Mouse (Mus musculus): ENCODE results near the gene AW549877. TPM values are rescaled to one million over a fixed set of nuclear protein-coding genes. Genes with fewer than 3 reads are reported as not detected.

AW549877 gene
- polyA plus RNA-seq, 2 experiments, result 7.2 to 7.4 TPM

DNA sequence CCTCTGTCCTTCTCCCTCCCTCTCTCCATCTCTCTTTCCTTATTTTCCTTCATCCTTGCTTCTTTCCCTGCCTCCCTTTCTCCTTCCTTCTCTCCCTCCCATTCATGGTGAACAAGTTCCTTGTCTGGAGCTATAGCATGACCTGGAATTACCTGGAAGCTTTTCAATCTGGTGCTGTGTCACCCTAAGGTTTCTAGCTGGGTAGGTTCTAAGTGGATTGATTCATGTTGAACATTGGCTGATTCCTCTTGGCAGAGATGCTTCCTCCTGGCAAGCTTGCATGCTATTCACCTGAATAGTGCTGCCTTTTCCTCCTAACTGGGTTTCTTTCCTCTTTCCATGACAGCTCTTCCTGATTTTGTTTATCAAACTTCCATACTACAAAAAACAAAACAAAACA is 33.4 kb upstream of the AW549877 start:
- Histone ChIP-seq H3K9me3 (ENCODE audit: control insufficient read depth, low read length) (no peaks in the 10 kb centered on the region), H3K36me3 (replicated peaks; ENCODE audit: control insufficient read depth, insufficient read depth, low read depth) (no peaks in the 10 kb centered on the region), H3K4me1 (replicated peaks; ENCODE audit: control insufficient read depth in 2 of 2, insufficient read depth in 2 of 2, low read length in 1 of 2) (peaks cover 0 to 10% of the 10 kb centered on the region in 2 experiments; a peak in 1 of 4 replicates), H3K4me3 (ENCODE audit: insufficient read depth in 1 of 2, low read depth in 2 of 2, low read length in 2 of 2) (no peak overlapping the region), H3K27ac (no peak overlapping the region), H3K9ac (replicated peaks) (no peak overlapping the region), H3K27me3 (ENCODE audit: control insufficient read depth, insufficient read depth, low read length) (no peaks in the 10 kb centered on the region), H3K4me2 (ENCODE audit: low read depth) (no peak overlapping the region)
- TF ChIP-seq EP300 (IDR thresholded peaks at IDR 0.05; ENCODE audit: low read depth) (no peak), CTCF (IDR thresholded peaks at IDR 0.05; ENCODE audit: low read depth) (no peak)
- no peak for ATAC-seq (ENCODE audit: insufficient read depth)
- DNase-seq (ENCODE audit: low read depth in 3 of 3, low spot score in 3 of 3), result no peak

DNA sequence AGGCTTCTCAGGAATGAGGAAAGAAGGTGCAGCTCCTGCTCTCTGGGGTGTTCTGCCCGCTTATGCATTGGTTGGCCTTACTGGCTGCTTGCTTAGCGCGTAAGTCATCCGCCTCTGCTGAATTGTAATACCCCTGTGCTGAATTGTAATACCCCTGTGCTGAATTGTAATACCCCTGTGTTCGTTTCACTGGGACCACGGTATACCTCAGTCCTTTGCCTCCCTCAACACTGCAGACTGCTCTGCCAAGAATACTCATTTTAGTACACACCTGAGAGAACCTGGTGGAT is 32.8 kb upstream of the AW549877 start:
- no peak overlapping the region for H3K4me2 ChIP-seq (ENCODE audit: low read depth)
- H3K9me3 ChIP-seq (ENCODE audit: control insufficient read depth, low read length), result no peaks in the 10 kb centered on the region
- no peaks in the 10 kb centered on the region for H3K36me3 ChIP-seq (replicated peaks; ENCODE audit: control insufficient read depth, insufficient read depth, low read depth)
- no peak for ATAC-seq (ENCODE audit: insufficient read depth)
- TF ChIP-seq EP300 (IDR thresholded peaks at IDR 0.05; ENCODE audit: low read depth), result no peak
- H3K4me1 ChIP-seq (replicated peaks; ENCODE audit: control insufficient read depth in 2 of 2, insufficient read depth in 2 of 2, low read length in 1 of 2), result peaks cover 0 to 10% of the 10 kb centered on the region in 2 experiments; a peak in 1 of 4 replicates
- 72% methylated on average over 6 of the region's 6 CpGs for WGBS (ENCODE audit: insufficient replicate concordance)
- H3K4me3 ChIP-seq (ENCODE audit: insufficient read depth in 1 of 2, low read depth in 2 of 2, low read length in 2 of 2), result no peak overlapping the region
- H3K9ac ChIP-seq (replicated peaks), result no peak overlapping the region
- H3K27me3 ChIP-seq (ENCODE audit: control insufficient read depth, insufficient read depth, low read length), result no peaks in the 10 kb centered on the region
- no peak overlapping the region for H3K27ac ChIP-seq
- no peak for DNase-seq (ENCODE audit: low read depth in 3 of 3, low spot score in 3 of 3)

DNA sequence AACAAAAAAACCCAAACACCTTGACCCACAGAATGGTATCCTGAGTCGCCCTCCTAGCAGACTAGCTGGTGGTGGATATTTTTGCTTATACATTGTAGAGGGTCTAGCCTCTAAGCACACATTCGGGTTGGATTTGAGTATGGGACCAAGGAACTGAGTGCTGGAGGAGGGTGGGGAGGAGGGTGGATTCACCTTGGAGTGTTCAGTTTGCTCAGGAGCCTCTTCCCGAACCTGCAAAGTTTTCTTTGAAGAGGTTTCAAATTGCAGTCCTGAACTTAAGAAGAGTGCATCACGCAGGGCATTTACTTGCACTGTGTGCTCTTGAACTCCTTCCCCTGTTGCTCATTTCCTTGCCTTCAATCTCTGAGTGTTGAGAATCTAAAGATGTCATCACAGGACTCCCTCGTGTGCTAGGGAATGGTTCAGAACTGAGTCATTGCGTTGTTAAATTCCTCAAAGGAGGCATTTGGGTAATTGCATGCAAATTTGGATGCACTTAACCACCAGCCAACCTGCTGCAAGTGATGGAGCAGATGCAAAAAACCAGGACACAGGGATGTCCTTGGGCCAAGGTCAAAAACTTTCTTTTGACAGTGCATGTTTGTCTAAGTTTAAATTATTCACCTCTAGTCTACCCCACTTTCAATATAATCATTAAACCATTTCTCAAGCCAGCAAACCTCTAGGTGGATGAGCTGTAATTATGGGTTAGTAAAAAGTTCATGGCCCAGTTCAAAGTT is 32.3 kb upstream of the AW549877 start:
- no peak overlapping the region for H3K27ac ChIP-seq
- H3K36me3 ChIP-seq (replicated peaks; ENCODE audit: control insufficient read depth, insufficient read depth, low read depth), result no peaks in the 10 kb centered on the region
- ATAC-seq (ENCODE audit: insufficient read depth) (no peak), DNase-seq (ENCODE audit: low read depth in 3 of 3, low spot score in 3 of 3) (no peak)
- H3K9me3 ChIP-seq (ENCODE audit: control insufficient read depth, low read length), result no peaks in the 10 kb centered on the region
- no peaks in the 10 kb centered on the region for H3K27me3 ChIP-seq (ENCODE audit: control insufficient read depth, insufficient read depth, low read length)
- peaks cover 0 to 10% of the 10 kb centered on the region in 2 experiments; a peak in 1 of 4 replicates for H3K4me1 ChIP-seq (replicated peaks; ENCODE audit: control insufficient read depth in 2 of 2, insufficient read depth in 2 of 2, low read length in 1 of 2)
- TF ChIP-seq CTCF (IDR thresholded peaks at IDR 0.05; ENCODE audit: low read depth) (no peak), EP300 (IDR thresholded peaks at IDR 0.05; ENCODE audit: low read depth) (no peak)
- H3K9ac ChIP-seq (replicated peaks), result no peak overlapping the region
- H3K4me2 ChIP-seq (ENCODE audit: low read depth), result peak overlapping the region; percentile 89
- WGBS (ENCODE audit: insufficient replicate concordance), result 17% methylated on average over 6 of the region's 6 CpGs
- peak overlapping the region; percentile 67 to 69 for H3K4me3 ChIP-seq (ENCODE audit: insufficient read depth in 1 of 2, low read depth in 2 of 2, low read length in 2 of 2)

DNA sequence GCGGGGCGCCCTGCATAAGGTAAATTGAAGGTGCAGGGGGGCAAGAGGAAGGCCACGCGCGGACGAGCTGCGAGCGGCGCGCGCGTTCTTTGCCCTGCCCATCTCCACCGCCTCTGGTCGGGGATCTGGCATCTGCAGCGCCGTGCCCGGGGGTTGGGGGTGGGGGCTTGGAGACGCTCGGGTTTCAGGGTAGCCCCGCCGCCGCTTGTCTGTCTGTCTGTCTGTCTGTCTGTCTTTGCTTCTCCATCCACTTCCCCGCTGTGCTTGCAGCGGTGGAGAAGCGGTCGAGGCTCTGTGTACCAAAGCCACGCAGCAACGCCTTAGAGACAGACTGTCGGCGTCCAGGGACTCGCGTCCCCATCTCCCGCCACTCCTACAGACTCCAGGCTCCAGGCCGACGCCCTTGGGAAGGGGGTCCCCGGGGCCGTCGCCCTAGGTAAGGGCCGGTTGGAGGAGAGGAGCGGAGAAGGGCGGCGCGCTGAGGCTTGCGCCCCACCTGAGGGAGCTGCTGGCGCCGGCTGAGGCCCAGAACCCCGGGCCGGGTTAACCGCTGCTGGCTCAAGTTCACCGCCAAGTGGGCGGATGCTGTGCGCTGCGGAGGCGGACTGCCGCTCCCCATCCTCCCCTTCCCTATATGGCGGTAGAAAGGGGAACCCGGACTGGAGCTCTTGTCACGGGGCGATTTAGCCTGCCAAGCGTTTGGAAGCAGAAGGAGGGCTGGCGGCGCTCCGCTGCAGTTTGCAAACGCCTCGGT is 31.5 kb upstream of the AW549877 start:
- peak overlapping the region; percentile 58 for H3K9ac ChIP-seq (replicated peaks)
- ATAC-seq (ENCODE audit: insufficient read depth) (peak; percentile 57), DNase-seq (ENCODE audit: low read depth in 3 of 3, low spot score in 3 of 3) (peak; percentile 25 to 44 (median 31))
- H3K27me3 ChIP-seq (ENCODE audit: control insufficient read depth, insufficient read depth, low read length), result no peaks in the 10 kb centered on the region
- TF ChIP-seq CTCF (IDR thresholded peaks at IDR 0.05; ENCODE audit: low read depth), result no peak
- no peak for TF ChIP-seq EP300 (IDR thresholded peaks at IDR 0.05; ENCODE audit: low read depth)
- under 1% methylated on average over 62 of the region's 65 CpGs for WGBS (ENCODE audit: insufficient replicate concordance)
- peak overlapping the region; percentile 89 for H3K4me2 ChIP-seq (ENCODE audit: low read depth)
- no peak overlapping the region for H3K27ac ChIP-seq
- peaks cover 0 to 10% of the 10 kb centered on the region in 2 experiments; a peak in 1 of 4 replicates for H3K4me1 ChIP-seq (replicated peaks; ENCODE audit: control insufficient read depth in 2 of 2, insufficient read depth in 2 of 2, low read length in 1 of 2)
- H3K9me3 ChIP-seq (ENCODE audit: control insufficient read depth, low read length), result no peaks in the 10 kb centered on the region
- peak overlapping the region; percentile 67 to 69 for H3K4me3 ChIP-seq (ENCODE audit: insufficient read depth in 1 of 2, low read depth in 2 of 2, low read length in 2 of 2)
- no peaks in the 10 kb centered on the region for H3K36me3 ChIP-seq (replicated peaks; ENCODE audit: control insufficient read depth, insufficient read depth, low read depth)

DNA sequence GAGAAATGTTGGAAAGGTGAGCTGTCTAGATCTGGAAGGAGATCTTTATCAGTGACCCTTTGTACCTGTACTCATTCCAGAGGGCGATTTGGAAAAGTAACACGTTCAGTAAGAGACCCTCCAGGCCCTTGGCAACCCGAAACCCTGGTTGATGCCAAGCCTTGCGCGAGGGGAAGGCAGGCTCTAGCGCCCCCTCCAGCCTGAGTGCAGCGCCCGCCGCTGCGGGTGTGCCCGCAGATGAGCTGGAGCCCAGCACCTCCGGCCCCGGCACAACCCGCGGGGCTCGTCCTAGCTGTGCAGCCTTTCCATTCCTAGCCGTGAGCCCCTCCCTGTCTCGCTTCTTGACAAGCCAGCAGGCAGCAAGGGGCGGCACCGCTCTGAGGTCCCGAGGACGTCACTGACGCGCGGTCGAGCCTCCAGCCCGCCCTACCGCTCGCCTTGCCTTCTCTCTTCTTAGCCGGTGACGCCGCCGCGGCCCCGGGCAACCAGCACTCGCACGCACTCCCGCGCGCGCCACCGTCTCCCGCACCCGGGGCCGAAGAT is 30.8 kb upstream of the AW549877 start, which contains the start of gene Oxct1:
Gene Oxct1, plus strand, starts transcription at position 153 of the 543 bp plus-strand sequence.
- WGBS (ENCODE audit: insufficient replicate concordance), result under 1% methylated on average over 45 of the region's 45 CpGs
- no peak for TF ChIP-seq EP300 (IDR thresholded peaks at IDR 0.05; ENCODE audit: low read depth)
- peak; percentile 62 for TF ChIP-seq CTCF (IDR thresholded peaks at IDR 0.05; ENCODE audit: low read depth)
- Histone ChIP-seq H3K27ac (no peak within 1 kb of the TSS), H3K27me3 (ENCODE audit: control insufficient read depth, insufficient read depth, low read length) (no peaks in the 10 kb centered on the region), H3K9ac (replicated peaks) (peak within 1 kb of the TSS; percentile 58), H3K4me1 (replicated peaks; ENCODE audit: control insufficient read depth in 2 of 2, insufficient read depth in 2 of 2, low read length in 1 of 2) (peaks cover 0 to 10% of the 10 kb centered on the region in 2 experiments; a peak in 1 of 4 replicates), H3K4me2 (ENCODE audit: low read depth) (peak within 1 kb of the TSS; percentile 89), H3K4me3 (ENCODE audit: insufficient read depth in 1 of 2, low read depth in 2 of 2, low read length in 2 of 2) (peak within 1 kb of the TSS; percentile 67 to 69), H3K36me3 (replicated peaks; ENCODE audit: control insufficient read depth, insufficient read depth, low read depth) (no peaks in the 10 kb centered on the region), H3K9me3 (ENCODE audit: control insufficient read depth, low read length) (no peaks in the 10 kb centered on the region)
- DNase-seq (ENCODE audit: low read depth in 3 of 3, low spot score in 3 of 3) (peak; percentile 64 to 70 (median 65)), ATAC-seq (ENCODE audit: insufficient read depth) (peak; percentile 91)

Measured in liver, embryonic 14.5 days (tissue).